Mouse (Mus musculus) granulocyte monocyte progenitor cell, adult 5-6 weeks (primary cell): ENCODE data around the gene Serpinb8. TPM values are rescaled to one million over a fixed set of nuclear protein-coding genes. Genes with fewer than 3 reads are reported as not detected.

Source experiments
- ATAC-seq: replicated peaks from 2 replicates; pipeline ENCODE4 v1.8.0; 2016; ENCODE audit warnings: mild to moderate bottlenecking, moderate TSS enrichment, inconsistent platforms; ENCODE audit not compliant: poor library complexity, severe bottlenecking
- total RNA-seq, 2 experiments: library from RNA; stranded (forward) in 1 of 2; stranded (reverse) in 1 of 2; fragments of 200-712, 200-1000 nt in 1 of 2; fragments of >200 nt in 1 of 2; fragmentation: Nextera tagmentation in 1 of 2; gene quantifications; 2 replicates each; pipeline ENCODE4 v1.2.3; 2014 to 2017

Serpinb8 gene
- total RNA-seq, 2 experiments from 2014 or later, result 0.52 to 0.82 TPM

- no peak for ATAC-seq
Observed at GRCm38 (mm10) chr1:107638459-107638858, 48.7 kb downstream of the Serpinb8 start.

GRCm38 (mm10) chr1:107642457-107643118, 52.8 kb downstream of the Serpinb8 start:
- no peak for ATAC-seq

GRCm38 (mm10) chr1:107645086-107645485, 55.3 kb downstream of the Serpinb8 start:
- ATAC-seq, result no peak

- ATAC-seq, result no peak
Observed at GRCm38 (mm10) chr1:107657689-107658088, 67.9 kb downstream of the Serpinb8 start.

Other genes with a start within 250 kb of the Serpinb8 start
- gene Serpinb11, start 228.8 kb upstream of the Serpinb8 start, total RNA-seq (2014; fragmentation: Nextera tagmentation), result not detected in 2 replicates
- gene Serpinb11, start 228.8 kb upstream of the Serpinb8 start, total RNA-seq (2017), result not detected in 2 replicates
- not detected in 2 replicates for gene Serpinb7, start 190.4 kb upstream of the Serpinb8 start, total RNA-seq (2014; fragmentation: Nextera tagmentation)
- not detected in 2 replicates for gene Serpinb7, start 190.4 kb upstream of the Serpinb8 start, total RNA-seq (2017)
- gene Serpinb2, start 78.6 kb upstream of the Serpinb8 start, total RNA-seq (2014; fragmentation: Nextera tagmentation), result not detected in 2 replicates
- 0.22 and 0.46 TPM in 2 replicates for gene Serpinb2, start 78.6 kb upstream of the Serpinb8 start, total RNA-seq (2017)